Mouse (Mus musculus) spleen, adult 2 months (tissue): Measurements from ENCODE around the gene Ehmt2. TPM values are rescaled to one million over a fixed set of nuclear protein-coding genes. Genes with fewer than 3 reads are reported as not detected.

Experiments
- DNase-seq, 2 experiments: peaks; one replicate each; pipeline versions ENCODE4 v3.0.0 to v3.0.0-alpha.2; 2012 to 2021; ENCODE audit warnings: low spot score in 2 of 2, low read depth in 1 of 2
- H3K27ac ChIP-seq: fragments of 200-500 bp; 2 replicates; pipeline ENCODE4 v1.5.1; 2012; ENCODE audit warnings: low read length, inconsistent platforms; ENCODE audit not compliant: insufficient read depth
- H3K27me3 ChIP-seq: fragments of 200-500 bp; 2 replicates; pipeline ENCODE4 v1.6.1; 2012; ENCODE audit warnings: mild to moderate bottlenecking, moderate library complexity, low read length, inconsistent platforms; ENCODE audit not compliant: control insufficient read depth, insufficient read depth
- H3K36me3 ChIP-seq: fragments of 200-500 bp; 2 replicates; pipeline ENCODE4 v1.6.1; 2012; ENCODE audit warnings: mild to moderate bottlenecking, low read length, inconsistent platforms; ENCODE audit not compliant: control insufficient read depth, insufficient read depth
- H3K4me1 ChIP-seq: fragments of 200-500 bp; 2 replicates; pipeline ENCODE4 v1.6.1; 2011; ENCODE audit warnings: inconsistent platforms; ENCODE audit not compliant: control insufficient read depth, insufficient read depth, insufficient read length
- H3K4me3 ChIP-seq: fragments of 200-500 bp; 2 replicates; pipeline ENCODE4 v1.5.1; 2011; ENCODE audit warnings: mild to moderate bottlenecking, inconsistent platforms; ENCODE audit not compliant: insufficient read depth, insufficient read length; ENCODE audit errors: extremely low read depth
- CTCF ChIP-seq: fragments of 200-500 bp; IDR thresholded peaks from 2 replicates; pipeline ENCODE4 v1.5.1; 2011; ENCODE audit warnings: mild to moderate bottlenecking, inconsistent platforms; ENCODE audit not compliant: insufficient read depth, insufficient read length, insufficient replicate concordance; ENCODE audit errors: extremely low read depth
- POLR2A ChIP-seq: fragments of 200-500 bp; IDR thresholded peaks from 2 replicates; pipeline ENCODE4 v1.6.1; 2011; ENCODE audit warnings: low read depth, low read length, inconsistent platforms
- WGBS: fragments of 180-500 bp; shearing (Covaris S2); methylation state at CpG from one replicate; pipeline ENCODE4 v1.1.7; 2018; 5-methylcytosine and 5-hydroxymethylcytosine counted together
- polyA plus RNA-seq: library from polyadenylated mRNA; depleted of rRNA; stranded (reverse); fragments of >200 nt; gene quantifications from 2 replicates; pipeline ENCODE4 v1.2.3, GENCODE M21; 2012; rRNA removed

Gene Ehmt2
- polyA plus RNA-seq = 200 and 246 TPM in 2 replicates

DNA sequence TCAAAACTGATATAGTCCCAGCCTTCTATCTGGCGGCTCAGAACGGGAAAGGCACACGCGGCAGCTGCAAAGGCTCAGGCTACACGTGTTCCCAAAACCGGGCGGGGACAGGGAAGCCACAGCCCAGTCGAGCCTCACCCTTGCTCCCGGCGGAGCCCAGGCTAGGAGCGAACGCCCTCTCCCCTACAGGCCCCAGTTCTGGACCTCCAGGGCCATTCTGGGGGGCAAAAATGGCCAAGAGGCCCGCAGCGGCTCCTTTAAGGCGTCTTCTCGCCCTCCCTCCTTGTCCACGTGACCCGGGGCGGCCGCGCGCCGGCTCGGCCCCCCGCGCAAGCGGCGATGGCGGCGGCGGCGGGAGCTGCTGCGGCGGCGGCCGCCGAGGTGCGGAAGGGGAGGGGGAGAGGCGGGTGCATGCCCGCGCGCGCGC lies at the start of gene Ehmt2, which contains the start of gene C2:
Gene Ehmt2, plus strand, starts transcription at position 310 of the 427 bp plus-strand sequence.
Gene C2, minus strand, starts transcription at position 106 of the 427 bp plus-strand sequence.
- TF ChIP-seq CTCF (no peak), POLR2A (no peak)
- no peaks in the 10 kb centered on the region for H3K27me3 ChIP-seq
- peaks cover 5% of the 10 kb centered on the region; the same call in 1 of the 2 replicates for H3K4me1 ChIP-seq
- H3K4me3 ChIP-seq = peak within 1 kb of the TSS; percentile 82
- peak within 1 kb of the TSS; percentile 92 for H3K27ac ChIP-seq
- DNase-seq = peak; percentile 28 to 79
- 2% methylated on average over 33 of the region's 44 CpGs for WGBS
- peaks cover 7% of the 10 kb centered on the region for H3K36me3 ChIP-seq

DNA sequence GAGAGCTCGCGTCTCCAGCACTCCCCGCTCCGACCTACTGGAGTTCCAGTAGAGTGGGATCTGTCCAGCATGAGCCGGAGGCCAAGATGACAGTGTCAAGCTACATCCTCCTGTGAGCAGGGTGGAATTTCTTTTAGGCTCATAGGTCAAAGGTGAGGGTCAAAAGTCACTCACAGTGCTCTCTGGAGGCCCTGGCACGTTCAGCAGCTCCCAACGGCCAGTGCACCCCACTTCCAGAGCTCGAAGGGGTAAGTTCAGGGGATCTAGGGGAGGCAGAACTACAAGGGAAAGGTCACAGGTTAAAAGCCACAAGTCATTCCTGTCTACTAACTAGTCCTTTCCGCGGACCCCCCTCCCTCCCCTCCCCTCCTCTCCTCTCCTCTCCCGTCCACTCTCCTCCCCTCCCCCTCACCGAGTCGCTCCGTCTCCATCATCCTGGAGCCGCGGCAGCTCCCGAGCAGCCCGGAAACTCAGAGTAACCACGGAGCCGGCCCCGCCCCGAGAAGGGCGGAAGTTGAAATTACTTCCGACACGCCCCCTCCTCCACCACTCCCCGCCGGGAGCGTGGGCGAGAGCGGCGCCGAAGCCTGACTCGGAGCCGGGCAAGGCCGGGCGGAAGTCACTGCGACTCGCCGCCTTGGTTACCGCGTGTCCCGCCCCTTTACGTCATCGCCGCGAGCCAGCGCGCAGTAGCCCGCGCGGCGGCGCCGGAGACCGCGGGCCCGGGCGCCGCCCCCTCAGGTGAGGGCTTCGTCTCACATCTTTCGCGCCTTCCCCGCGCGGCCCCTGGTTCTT lies 48.4 kb upstream of the Ehmt2 start, which contains the start of the genes Skiv2l and Nelfe:
Gene Skiv2l, minus strand, starts transcription at position 489 of the 795 bp plus-strand sequence.
Gene Nelfe, plus strand, starts transcription at position 670 of the 795 bp plus-strand sequence.
- H3K27ac ChIP-seq = peak within 1 kb of the TSS; percentile 56
- H3K4me3 ChIP-seq = peak within 1 kb of the TSS; percentile 79
- DNase-seq = peak; percentile 93 to 97
- peaks cover 35% of the 10 kb centered on the region for H3K36me3 ChIP-seq
- WGBS = 1% methylated on average over 65 of the region's 65 CpGs
- no peak; the same call in 1 of the 2 replicates for TF ChIP-seq POLR2A
- no peak for TF ChIP-seq CTCF
- H3K4me1 ChIP-seq = peaks cover 12% of the 10 kb centered on the region; the same call in 1 of the 2 replicates
- no peaks in the 10 kb centered on the region for H3K27me3 ChIP-seq

DNA sequence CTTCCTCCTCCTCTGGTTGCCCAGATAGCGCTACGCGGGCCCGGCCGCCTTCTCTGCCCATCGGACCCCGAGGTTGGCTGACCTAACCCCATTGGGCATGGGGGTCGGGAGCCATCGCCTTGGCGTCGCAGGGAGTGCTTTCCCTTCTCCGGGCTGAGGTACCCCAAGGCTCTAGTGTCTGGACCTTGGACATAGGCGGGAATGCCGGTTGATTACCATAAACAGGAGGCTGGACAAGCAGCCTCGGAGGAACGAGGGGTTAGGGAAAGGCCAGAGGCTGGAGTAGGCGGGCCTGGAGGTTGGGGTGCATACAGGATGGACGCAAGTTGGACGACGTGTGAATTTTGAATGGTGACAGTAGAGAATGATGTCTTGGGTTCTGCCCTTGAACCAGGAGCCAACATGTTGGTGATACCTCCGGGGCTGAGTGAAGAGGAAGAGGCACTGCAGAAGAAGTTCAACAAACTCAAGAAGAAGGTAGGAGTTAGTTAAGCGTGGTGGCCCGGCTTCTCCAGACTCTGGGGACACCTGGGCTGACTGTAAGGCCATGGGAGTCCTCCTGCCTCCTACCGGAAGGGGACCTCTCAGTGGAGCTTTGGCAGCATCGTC lies 47.6 kb upstream of the Ehmt2 start:
- Histone ChIP-seq H3K4me1 (peaks cover 12% of the 10 kb centered on the region; the same call in 1 of the 2 replicates), H3K36me3 (peaks cover 33% of the 10 kb centered on the region), H3K4me3 (peak overlapping the region; percentile 79), H3K27me3 (no peaks in the 10 kb centered on the region), H3K27ac (peak overlapping the region; percentile 56; the same call in 1 of the 2 replicates)
- 1% methylated on average over 24 of the region's 25 CpGs for WGBS
- TF ChIP-seq CTCF = no peak
- no peak for TF ChIP-seq POLR2A
- no peak for DNase-seq

DNA sequence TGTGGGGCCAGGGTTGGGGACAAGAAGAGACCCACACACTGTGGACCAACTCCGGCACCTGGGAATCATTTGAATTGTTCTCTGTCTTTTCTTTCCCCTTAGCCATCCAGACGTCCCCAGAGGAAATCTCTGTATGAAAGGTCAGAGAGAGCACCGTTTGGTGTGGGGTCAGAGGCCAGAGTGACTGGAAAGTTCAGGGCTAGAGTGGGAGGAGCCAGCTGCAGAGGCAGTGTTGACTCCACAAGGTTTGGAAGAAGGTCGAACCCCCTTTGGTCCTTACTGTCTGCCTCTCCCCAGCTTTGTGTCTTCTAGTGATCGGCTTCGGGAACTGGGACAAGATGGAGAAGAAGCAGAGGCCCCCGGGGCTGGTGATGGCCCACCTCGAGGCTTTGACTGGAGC lies 44.8 kb upstream of the Ehmt2 start:
- Histone ChIP-seq H3K4me3 (no peak overlapping the region), H3K27me3 (no peaks in the 10 kb centered on the region), H3K27ac (no peak overlapping the region), H3K36me3 (peaks cover 12% of the 10 kb centered on the region), H3K4me1 (peaks cover 12% of the 10 kb centered on the region; the same call in 1 of the 2 replicates)
- TF ChIP-seq CTCF (no peak), POLR2A (no peak)
- 91% methylated on average over 8 of the region's 8 CpGs for WGBS
- DNase-seq = no peak

DNA sequence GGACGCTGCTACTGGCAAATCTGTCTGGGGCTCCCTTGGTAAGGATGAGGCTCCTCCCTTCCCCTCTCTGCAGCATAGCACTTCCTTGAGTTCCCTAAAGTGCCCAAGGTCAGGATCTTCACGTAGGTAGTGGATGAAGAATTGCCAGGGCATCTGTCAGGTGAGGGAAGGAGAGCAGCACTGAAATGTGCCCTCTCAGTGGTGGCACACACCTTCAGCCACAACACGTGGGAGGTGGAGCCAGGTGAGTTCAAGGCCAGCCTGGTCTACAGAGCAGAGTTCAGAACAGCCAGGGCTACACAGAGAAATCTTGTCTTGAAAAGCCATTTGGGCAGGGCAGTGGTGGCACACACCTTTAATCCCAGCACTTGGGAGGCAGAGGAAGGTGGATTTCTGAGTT lies 43.5 kb upstream of the Ehmt2 start:
- Histone ChIP-seq H3K4me1 (peaks cover 7% of the 10 kb centered on the region; the same call in 1 of the 2 replicates), H3K27me3 (no peaks in the 10 kb centered on the region), H3K36me3 (peaks cover 12% of the 10 kb centered on the region), H3K4me3 (no peak overlapping the region), H3K27ac (no peak overlapping the region)
- WGBS = 88% methylated on average over 3 of the region's 3 CpGs
- DNase-seq = no peak
- TF ChIP-seq CTCF (no peak), POLR2A (no peak)

DNA sequence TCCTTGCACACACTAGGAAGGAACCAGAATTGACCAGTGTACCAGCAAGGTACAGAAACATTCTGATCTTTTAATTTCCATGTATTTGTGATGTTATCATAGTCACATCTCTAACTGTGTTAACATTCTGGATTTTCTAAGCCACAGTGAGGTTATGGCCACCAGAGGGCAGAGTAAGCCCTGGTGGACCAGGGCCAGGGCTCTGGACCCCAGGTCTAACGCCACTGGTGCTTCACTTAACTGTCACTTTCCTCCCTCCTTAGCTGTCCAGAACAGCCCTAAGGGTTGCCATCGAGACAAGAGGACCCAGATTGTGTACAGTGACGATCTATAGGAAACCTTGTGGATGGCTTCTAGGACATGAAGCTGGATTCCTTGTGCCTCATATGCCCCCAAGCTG lies 42.4 kb upstream of the Ehmt2 start:
- Histone ChIP-seq H3K36me3 (peaks cover 12% of the 10 kb centered on the region), H3K27me3 (no peaks in the 10 kb centered on the region), H3K4me3 (no peak overlapping the region), H3K27ac (no peak overlapping the region), H3K4me1 (peaks cover 5% of the 10 kb centered on the region; the same call in 1 of the 2 replicates)
- TF ChIP-seq CTCF (peak; percentile 75; the same call in 1 of the 2 replicates), POLR2A (no peak)
- WGBS = 46% methylated on average over 3 of the region's 3 CpGs
- DNase-seq = peak in 1 of 2 experiments; percentile 52
